Mouse (Mus musculus): ENCODE measurements around the gene Tmem266.

DNA sequence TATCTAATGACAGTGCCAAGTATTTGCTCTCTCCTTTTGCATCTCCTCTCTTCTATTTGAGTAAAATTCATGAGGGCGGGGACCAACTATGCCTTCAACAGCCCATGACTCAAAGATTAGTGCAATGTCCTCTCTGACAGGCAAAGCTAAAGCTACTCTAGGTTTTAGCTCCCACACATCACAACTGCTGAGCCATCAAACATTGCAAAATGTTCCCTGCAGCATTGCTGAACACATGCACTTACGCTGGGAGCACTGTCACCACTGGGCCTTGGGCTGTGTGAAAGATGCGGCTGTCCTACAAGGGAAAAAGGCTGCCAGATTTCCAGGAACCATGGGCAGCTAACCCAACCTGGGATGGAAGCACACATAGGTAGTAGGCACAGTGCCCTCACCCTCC, 124.7 kb downstream of the Tmem266 start:
- no peak for TF ChIP-seq POLR2A (IDR thresholded peaks at IDR 0.05; ENCODE audit: borderline replicate concordance, insufficient read depth, low read length)
- no peak for TF ChIP-seq CTCF (IDR thresholded peaks at IDR 0.05; ENCODE audit: borderline replicate concordance, insufficient read depth, low read depth, low read length)

Measured in cerebellum, adult 2 months (tissue).